Mouse (Mus musculus): ENCODE measurements around the gene Tcf3. TPM values are rescaled to one million over a fixed set of nuclear protein-coding genes. Genes with fewer than 3 reads are reported as not detected.

The Tcf3 gene
- polyA plus RNA-seq, 1 experiment, result 168 TPM

GRCm38 (mm10) chr10:80400704-80401161 lies 32.7 kb downstream of the Tcf3 start:
- H3K27me3 ChIP-seq (replicated peaks), result no peaks in the 10 kb centered on the region
- H3K9me3 ChIP-seq, result 0 out of 2 replicates have a peak, but pooled peaks cover 5% of the 10 kb centered on the region
- H3K4me3 ChIP-seq (replicated peaks), result peak overlapping the region; percentile 91
- H3K4me1 ChIP-seq, result peaks cover 79% of the 10 kb centered on the region
- TF ChIP-seq FLI1 (IDR thresholded peaks at IDR 0.05; ENCODE audit: low read length), result no peak
- no peak for TF ChIP-seq GATA1 (IDR thresholded peaks at IDR 0.05; ENCODE audit: borderline replicate concordance, low read length)
- H3K36me3 ChIP-seq (replicated peaks; ENCODE audit: low read length), result peaks cover 62% of the 10 kb centered on the region

GRCm38 (mm10) chr10:80399973-80400703 lies 33.3 kb downstream of the Tcf3 start:
- H3K9me3 ChIP-seq, result 0 out of 2 replicates have a peak, but pooled peaks cover 5% of the 10 kb centered on the region
- H3K4me1 ChIP-seq, result peaks cover 79% of the 10 kb centered on the region
- H3K4me3 ChIP-seq (replicated peaks), result peak overlapping the region; percentile 91
- H3K27me3 ChIP-seq (replicated peaks), result no peaks in the 10 kb centered on the region
- peaks cover 66% of the 10 kb centered on the region for H3K36me3 ChIP-seq (replicated peaks; ENCODE audit: low read length)
- TF ChIP-seq FLI1 (IDR thresholded peaks at IDR 0.05; ENCODE audit: low read length) (no peak), GATA1 (IDR thresholded peaks at IDR 0.05; ENCODE audit: borderline replicate concordance, low read length) (no peak)

- TF ChIP-seq GATA1 (IDR thresholded peaks at IDR 0.05; ENCODE audit: borderline replicate concordance, low read length), result no peak
- no peak for TF ChIP-seq FLI1 (IDR thresholded peaks at IDR 0.05; ENCODE audit: low read length)
- peaks cover 66% of the 10 kb centered on the region for H3K36me3 ChIP-seq (replicated peaks; ENCODE audit: low read length)
- H3K27me3 ChIP-seq (replicated peaks), result no peaks in the 10 kb centered on the region
- H3K4me3 ChIP-seq (replicated peaks), result peak within 1 kb of the TSS; percentile 91
- H3K9me3 ChIP-seq, result 0 out of 2 replicates have a peak, but pooled peaks cover 5% of the 10 kb centered on the region
- peaks cover 75% of the 10 kb centered on the region for H3K4me1 ChIP-seq
Observed at GRCm38 (mm10) chr10:80399191-80399972, 34.1 kb downstream of the Tcf3 start, which contains the start of gene Mbd3. Gene Mbd3 (minus strand): TSS chr10:80399550.

- H3K4me3 ChIP-seq (replicated peaks), result peak overlapping the region; percentile 91
- no peak for TF ChIP-seq FLI1 (IDR thresholded peaks at IDR 0.05; ENCODE audit: low read length)
- no peak for TF ChIP-seq GATA1 (IDR thresholded peaks at IDR 0.05; ENCODE audit: borderline replicate concordance, low read length)
- peaks cover 66% of the 10 kb centered on the region for H3K36me3 ChIP-seq (replicated peaks; ENCODE audit: low read length)
- H3K27me3 ChIP-seq (replicated peaks), result no peaks in the 10 kb centered on the region
- H3K9me3 ChIP-seq, result 0 out of 2 replicates have a peak, but pooled peaks cover 5% of the 10 kb centered on the region
- peaks cover 75% of the 10 kb centered on the region for H3K4me1 ChIP-seq
Observed at GRCm38 (mm10) chr10:80398719-80399190, 34.7 kb downstream of the Tcf3 start.

- Histone ChIP-seq H3K4me1 (peaks cover 70% of the 10 kb centered on the region), H3K27me3 (replicated peaks) (no peaks in the 10 kb centered on the region), H3K4me3 (replicated peaks) (peak overlapping the region; percentile 91), H3K36me3 (replicated peaks; ENCODE audit: low read length) (peaks cover 66% of the 10 kb centered on the region), H3K9me3 (0 out of 2 replicates have a peak, but pooled peaks cover under 1% of the 10 kb centered on the region)
- no peak for TF ChIP-seq FLI1 (IDR thresholded peaks at IDR 0.05; ENCODE audit: low read length)
- TF ChIP-seq GATA1 (IDR thresholded peaks at IDR 0.05; ENCODE audit: borderline replicate concordance, low read length), result no peak
Observed at GRCm38 (mm10) chr10:80398174-80398535, 35.3 kb downstream of the Tcf3 start.

- no peaks in the 10 kb centered on the region for H3K9me3 ChIP-seq
- H3K4me3 ChIP-seq (replicated peaks), result peak overlapping the region; percentile 91
- peaks cover 67% of the 10 kb centered on the region for H3K4me1 ChIP-seq
- no peaks in the 10 kb centered on the region for H3K27me3 ChIP-seq (replicated peaks)
- peaks cover 66% of the 10 kb centered on the region for H3K36me3 ChIP-seq (replicated peaks; ENCODE audit: low read length)
- TF ChIP-seq GATA1 (IDR thresholded peaks at IDR 0.05; ENCODE audit: borderline replicate concordance, low read length) (no peak), FLI1 (IDR thresholded peaks at IDR 0.05; ENCODE audit: low read length) (no peak)
Observed at GRCm38 (mm10) chr10:80397524-80398173, 35.8 kb downstream of the Tcf3 start.

GRCm38 (mm10) chr10:80396822-80397523 lies 36.5 kb downstream of the Tcf3 start:
- peaks cover 67% of the 10 kb centered on the region for H3K36me3 ChIP-seq (replicated peaks; ENCODE audit: low read length)

GRCm38 (mm10) chr10:80395025-80395627 lies 38.3 kb downstream of the Tcf3 start:
- Histone ChIP-seq H3K36me3 (replicated peaks; ENCODE audit: low read length) (peaks cover 73% of the 10 kb centered on the region), H3K27me3 (replicated peaks) (no peaks in the 10 kb centered on the region), H3K4me3 (replicated peaks) (no peak overlapping the region), H3K4me1 (peaks cover 53% of the 10 kb centered on the region), H3K9me3 (no peaks in the 10 kb centered on the region)
- TF ChIP-seq GATA1 (IDR thresholded peaks at IDR 0.05; ENCODE audit: borderline replicate concordance, low read length), result no peak
- TF ChIP-seq FLI1 (IDR thresholded peaks at IDR 0.05; ENCODE audit: low read length), result no peak

More at GRCm38 (mm10) chr10:80396822-80397523, 36.5 kb downstream of the Tcf3 start:
- no peaks in the 10 kb centered on the region for H3K9me3 ChIP-seq
- H3K4me1 ChIP-seq, result peaks cover 67% of the 10 kb centered on the region
- no peak for TF ChIP-seq FLI1 (IDR thresholded peaks at IDR 0.05; ENCODE audit: low read length)
- no peak for TF ChIP-seq GATA1 (IDR thresholded peaks at IDR 0.05; ENCODE audit: borderline replicate concordance, low read length)
- no peaks in the 10 kb centered on the region for H3K27me3 ChIP-seq (replicated peaks)
- H3K4me3 ChIP-seq (replicated peaks), result peak overlapping the region; percentile 91
